Mouse (Mus musculus): ENCODE data around the gene Pecam1.

- TF ChIP-seq POLR2A (IDR thresholded peaks at IDR 0.05; ENCODE audit: low read depth, low read length), result no peak
- no peak for TF ChIP-seq CTCF (IDR thresholded peaks at IDR 0.05; ENCODE audit: extremely low read depth, insufficient read length, insufficient replicate concordance, low read depth, low read length)
Measured at GRCm38 (mm10) chr11:106681138-106681537, 69.3 kb downstream of the Pecam1 start.

Measured in small intestine, adult 2 months (tissue).